Mouse (Mus musculus) E14TG2a.4 (cell line): ENCODE data around the gene Pip4k2a.

ENCODE experiments used
- CTCF ChIP-seq: conservative IDR thresholded peaks from 2 replicates; pipeline ENCODE4 v1.5.1; 2014; ENCODE audit warnings: low read length
- NANOG ChIP-seq: IDR thresholded peaks from 2 replicates; pipeline ENCODE4 v1.6.1; 2014; ENCODE audit warnings: borderline replicate concordance, low read length, mixed read lengths
- POU5F1 ChIP-seq: IDR thresholded peaks from 2 replicates; pipeline ENCODE4 v1.6.1; 2014; ENCODE audit warnings: low read length, borderline replicate concordance

DNA sequence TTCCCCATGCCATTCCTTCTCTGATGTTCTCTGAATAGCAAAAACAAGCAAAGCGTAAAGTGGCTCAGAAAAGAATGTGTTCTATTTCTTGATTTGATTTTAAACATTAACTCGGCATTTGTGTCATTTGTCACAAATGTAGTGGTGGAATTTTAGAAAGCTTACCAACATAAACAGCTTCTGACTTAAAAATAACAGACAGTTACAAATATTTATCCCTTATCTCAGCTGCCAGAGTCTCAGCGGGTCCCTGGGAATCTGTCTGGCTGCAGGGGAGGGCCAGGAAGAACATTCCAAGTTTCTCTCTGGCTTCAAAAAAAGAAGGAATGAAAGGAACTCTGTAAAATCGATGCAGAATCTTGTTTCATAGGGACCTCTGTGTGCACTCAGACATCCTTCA is 39.5 kb upstream of the Pip4k2a start:
- no peak for TF ChIP-seq CTCF
- no peak for TF ChIP-seq POU5F1
- TF ChIP-seq NANOG = no peak
